Mouse (Mus musculus): Measurements from ENCODE around the gene Kdm1b. TPM values are rescaled to one million over a fixed set of nuclear protein-coding genes. Genes with fewer than 3 reads are reported as not detected.

The Kdm1b gene
- polyA plus RNA-seq, 1 experiment from 2014 or later: 20.4 TPM

DNA sequence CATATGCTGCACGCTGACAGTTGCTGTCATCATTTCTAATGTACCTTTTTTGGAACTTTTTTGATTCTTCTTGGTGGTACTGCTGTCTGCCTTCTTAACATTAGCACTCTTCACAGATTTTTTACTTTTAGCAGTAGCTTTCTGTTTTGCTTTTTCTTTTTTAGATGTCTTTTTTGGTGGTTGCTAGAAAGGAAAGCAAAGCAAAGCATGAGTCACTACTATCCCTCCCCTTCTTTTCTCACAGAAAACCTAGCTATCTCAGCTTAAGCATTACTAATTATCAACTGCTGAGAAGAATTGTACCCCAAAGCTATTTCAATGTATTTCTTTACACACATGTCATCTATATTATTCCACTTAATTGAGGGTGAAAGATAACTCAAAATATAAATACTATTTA, 45.1 kb downstream of the Kdm1b start:
- 91% methylated on average over 1 of the region's 1 CpGs for WGBS
- Histone ChIP-seq H3K9ac (ENCODE audit: low read length) (no peak overlapping the region), H3K4me3 (ENCODE audit: low read depth, low read length) (no peak overlapping the region), H3K4me2 (ENCODE audit: low read depth, low read length, severe bottlenecking) (no peak overlapping the region), H3K36me3 (ENCODE audit: control insufficient read depth, insufficient read depth, low read length) (peaks cover 6% of the 10 kb centered on the region; the same call in 1 of the 2 replicates), H3K9me3 (ENCODE audit: control insufficient read depth, low read length) (no peaks in the 10 kb centered on the region), H3K4me1 (replicated peaks; ENCODE audit: control insufficient read depth, insufficient read depth, low read length) (no peaks in the 10 kb centered on the region), H3K27ac (ENCODE audit: low read depth, low read length) (no peak overlapping the region), H3K27me3 (ENCODE audit: control insufficient read depth, insufficient read depth, low read length) (no peaks in the 10 kb centered on the region)
- DNase-seq (ENCODE audit: low spot score): no peak
- no peak for ATAC-seq (replicated peaks; ENCODE audit: low FRiP score)

GRCm38 (mm10) chr13:47089271-47089670, 46.0 kb downstream of the Kdm1b start:
- no peak for DNase-seq (ENCODE audit: low spot score)
- H3K36me3 ChIP-seq (ENCODE audit: control insufficient read depth, insufficient read depth, low read length): peaks cover 9% of the 10 kb centered on the region; the same call in 1 of the 2 replicates

GRCm38 (mm10) chr13:47093791-47094190, 50.5 kb downstream of the Kdm1b start:
- no peak overlapping the region for H3K4me3 ChIP-seq (ENCODE audit: low read depth, low read length)
- DNase-seq (ENCODE audit: low spot score) (no peak), ATAC-seq (replicated peaks; ENCODE audit: low FRiP score) (no peak)
- no peak overlapping the region for H3K4me2 ChIP-seq (ENCODE audit: low read depth, low read length, severe bottlenecking)
- no peaks in the 10 kb centered on the region for H3K27me3 ChIP-seq (ENCODE audit: control insufficient read depth, insufficient read depth, low read length)
- peaks cover 5% of the 10 kb centered on the region; the same call in 1 of the 2 replicates for H3K36me3 ChIP-seq (ENCODE audit: control insufficient read depth, insufficient read depth, low read length)
- no peaks in the 10 kb centered on the region for H3K9me3 ChIP-seq (ENCODE audit: control insufficient read depth, low read length)
- 97% methylated on average over 2 of the region's 2 CpGs for WGBS
- no peaks in the 10 kb centered on the region for H3K4me1 ChIP-seq (replicated peaks; ENCODE audit: control insufficient read depth, insufficient read depth, low read length)
- no peak overlapping the region for H3K9ac ChIP-seq (ENCODE audit: low read length)
- H3K27ac ChIP-seq (ENCODE audit: low read depth, low read length): no peak overlapping the region

More at GRCm38 (mm10) chr13:47089271-47089670, 46.0 kb downstream of the Kdm1b start:
- Histone ChIP-seq H3K4me2 (ENCODE audit: low read depth, low read length, severe bottlenecking) (no peak overlapping the region), H3K27ac (ENCODE audit: low read depth, low read length) (no peak overlapping the region), H3K4me1 (replicated peaks; ENCODE audit: control insufficient read depth, insufficient read depth, low read length) (no peaks in the 10 kb centered on the region), H3K9me3 (ENCODE audit: control insufficient read depth, low read length) (no peaks in the 10 kb centered on the region), H3K27me3 (ENCODE audit: control insufficient read depth, insufficient read depth, low read length) (no peaks in the 10 kb centered on the region), H3K9ac (ENCODE audit: low read length) (no peak overlapping the region), H3K4me3 (ENCODE audit: low read depth, low read length) (no peak overlapping the region)
- 94% methylated on average over 2 of the region's 2 CpGs for whole genome bisulfite sequencing
- no peak for ATAC-seq (replicated peaks; ENCODE audit: low FRiP score)

DNA sequence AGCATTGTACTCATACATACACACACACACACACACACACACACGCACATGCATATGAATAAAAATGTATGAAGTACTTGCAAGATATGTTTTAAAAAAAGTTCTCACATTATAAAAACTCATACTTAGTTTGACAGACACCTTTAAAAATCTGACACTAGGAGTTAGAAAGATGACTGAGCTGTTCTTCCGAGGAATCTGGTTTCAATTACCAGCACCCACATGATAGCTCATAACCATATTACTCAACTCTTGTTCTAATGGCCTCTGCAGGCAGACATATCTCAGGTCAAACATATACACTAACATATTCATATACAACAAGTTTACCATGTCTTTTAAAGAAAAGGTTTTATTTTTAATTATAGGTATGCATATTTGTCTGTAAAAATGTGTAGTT, 53.3 kb downstream of the Kdm1b start:
- Histone ChIP-seq H3K9me3 (ENCODE audit: control insufficient read depth, low read length) (no peaks in the 10 kb centered on the region), H3K4me2 (ENCODE audit: low read depth, low read length, severe bottlenecking) (no peak overlapping the region), H3K4me1 (replicated peaks; ENCODE audit: control insufficient read depth, insufficient read depth, low read length) (no peaks in the 10 kb centered on the region), H3K27ac (ENCODE audit: low read depth, low read length) (no peak overlapping the region), H3K4me3 (ENCODE audit: low read depth, low read length) (no peak overlapping the region), H3K27me3 (ENCODE audit: control insufficient read depth, insufficient read depth, low read length) (no peaks in the 10 kb centered on the region), H3K36me3 (ENCODE audit: control insufficient read depth, insufficient read depth, low read length) (peaks cover 5% of the 10 kb centered on the region; the same call in 1 of the 2 replicates), H3K9ac (ENCODE audit: low read length) (no peak overlapping the region)
- no peak for DNase-seq (ENCODE audit: low spot score)
- no peak for ATAC-seq (replicated peaks; ENCODE audit: low FRiP score)
- 84% methylated on average over 2 of the region's 2 CpGs for WGBS

GRCm38 (mm10) chr13:47099265-47099664, 56.0 kb downstream of the Kdm1b start:
- DNase-seq (ENCODE audit: low spot score) (no peak), ATAC-seq (replicated peaks; ENCODE audit: low FRiP score) (no peak)
- no peaks in the 10 kb centered on the region for H3K9me3 ChIP-seq (ENCODE audit: control insufficient read depth, low read length)
- H3K27me3 ChIP-seq (ENCODE audit: control insufficient read depth, insufficient read depth, low read length): no peaks in the 10 kb centered on the region
- H3K9ac ChIP-seq (ENCODE audit: low read length): no peak overlapping the region
- no peak overlapping the region for H3K4me2 ChIP-seq (ENCODE audit: low read depth, low read length, severe bottlenecking)
- H3K4me1 ChIP-seq (replicated peaks; ENCODE audit: control insufficient read depth, insufficient read depth, low read length): peaks cover 9% of the 10 kb centered on the region; the same call in 1 of the 2 replicates
- 87% methylated on average over 7 of the region's 7 CpGs for WGBS
- H3K27ac ChIP-seq (ENCODE audit: low read depth, low read length): no peak overlapping the region
- no peak overlapping the region for H3K4me3 ChIP-seq (ENCODE audit: low read depth, low read length)
- peaks cover 3% of the 10 kb centered on the region; the same call in 1 of the 2 replicates for H3K36me3 ChIP-seq (ENCODE audit: control insufficient read depth, insufficient read depth, low read length)

GRCm38 (mm10) chr13:47100587-47100986, 57.3 kb downstream of the Kdm1b start:
- Histone ChIP-seq H3K9me3 (ENCODE audit: control insufficient read depth, low read length) (no peaks in the 10 kb centered on the region), H3K27me3 (ENCODE audit: control insufficient read depth, insufficient read depth, low read length) (no peaks in the 10 kb centered on the region), H3K4me3 (ENCODE audit: low read depth, low read length) (no peak overlapping the region), H3K4me1 (replicated peaks; ENCODE audit: control insufficient read depth, insufficient read depth, low read length) (peaks cover 9% of the 10 kb centered on the region; the same call in 1 of the 2 replicates), H3K4me2 (ENCODE audit: low read depth, low read length, severe bottlenecking) (no peak overlapping the region), H3K9ac (ENCODE audit: low read length) (no peak overlapping the region), H3K27ac (ENCODE audit: low read depth, low read length) (no peak overlapping the region), H3K36me3 (ENCODE audit: control insufficient read depth, insufficient read depth, low read length) (peaks cover 3% of the 10 kb centered on the region; the same call in 1 of the 2 replicates)
- ATAC-seq (replicated peaks; ENCODE audit: low FRiP score) (no peak), DNase-seq (ENCODE audit: low spot score) (no peak)
- WGBS: 88% methylated on average over 2 of the region's 2 CpGs

DNA sequence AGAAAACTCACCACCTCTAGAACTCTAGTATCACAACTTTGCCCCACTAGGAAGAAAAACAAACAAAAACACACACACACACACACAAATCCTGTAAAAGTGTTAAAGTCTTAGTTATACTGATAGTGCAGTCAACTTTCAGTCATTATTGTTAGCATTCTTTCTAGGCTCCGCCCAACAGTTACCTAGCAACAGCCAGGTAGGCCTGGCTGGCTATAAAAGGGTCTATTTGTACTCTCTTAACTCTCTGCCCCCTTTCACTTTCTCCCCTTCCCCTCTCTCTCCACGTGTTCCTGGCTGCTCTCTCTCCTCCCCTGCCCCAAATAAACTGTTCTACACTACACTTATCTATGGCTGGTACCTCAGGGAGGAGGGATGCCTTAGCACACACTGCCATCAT, 60.8 kb downstream of the Kdm1b start:
- peak overlapping the region; percentile 95 for H3K4me3 ChIP-seq (ENCODE audit: low read depth, low read length)
- no peak overlapping the region for H3K27ac ChIP-seq (ENCODE audit: low read depth, low read length)
- no peak for ATAC-seq (replicated peaks; ENCODE audit: low FRiP score)
- H3K9me3 ChIP-seq (ENCODE audit: control insufficient read depth, low read length): no peaks in the 10 kb centered on the region
- H3K36me3 ChIP-seq (ENCODE audit: control insufficient read depth, insufficient read depth, low read length): no peaks in the 10 kb centered on the region; the same call in 1 of the 2 replicates
- WGBS: 19% methylated on average over 2 of the region's 2 CpGs
- peak overlapping the region; percentile 70 for H3K4me2 ChIP-seq (ENCODE audit: low read depth, low read length, severe bottlenecking)
- peak overlapping the region; percentile 99; the same call in 1 of the 2 replicates for H3K9ac ChIP-seq (ENCODE audit: low read length)
- H3K27me3 ChIP-seq (ENCODE audit: control insufficient read depth, insufficient read depth, low read length): no peaks in the 10 kb centered on the region
- no peak for DNase-seq (ENCODE audit: low spot score)
- peaks cover 11% of the 10 kb centered on the region for H3K4me1 ChIP-seq (replicated peaks; ENCODE audit: control insufficient read depth, insufficient read depth, low read length)

DNA sequence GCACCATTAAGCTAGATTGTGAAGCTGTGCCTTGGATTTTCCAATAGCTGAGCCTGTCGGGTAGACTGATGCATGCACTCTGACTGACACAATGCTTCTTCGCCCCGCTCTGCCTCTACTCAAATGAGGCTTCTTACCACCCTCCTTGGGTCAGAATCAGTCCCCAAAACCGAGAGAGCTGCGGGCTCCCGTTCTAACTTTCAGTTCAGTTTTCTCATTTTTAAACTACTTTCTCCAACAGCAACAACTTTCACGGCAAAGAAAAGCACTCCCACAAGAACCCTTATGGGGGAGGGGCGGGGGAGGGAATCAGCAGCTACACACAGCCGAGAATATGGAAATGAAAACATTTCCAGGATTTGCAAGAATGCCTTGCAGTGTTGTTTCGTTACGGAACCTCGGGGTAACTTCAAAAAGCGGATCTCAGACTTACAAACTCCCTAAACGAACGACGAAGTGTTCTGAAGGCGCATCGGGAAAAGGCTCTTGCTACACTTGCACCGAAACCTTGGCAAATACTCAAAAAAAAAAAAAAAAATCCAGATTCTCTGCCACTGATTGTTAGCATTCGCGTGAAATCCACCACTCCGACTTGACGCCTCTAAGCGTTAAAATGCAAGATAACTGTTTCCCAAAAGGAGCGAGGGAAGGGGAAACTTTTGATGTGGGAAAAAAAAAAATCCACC, 61.7 kb downstream of the Kdm1b start:
- Histone ChIP-seq H3K9ac (ENCODE audit: low read length) (peak overlapping the region; percentile 99), H3K4me1 (replicated peaks; ENCODE audit: control insufficient read depth, insufficient read depth, low read length) (peaks cover 11% of the 10 kb centered on the region), H3K9me3 (ENCODE audit: control insufficient read depth, low read length) (no peaks in the 10 kb centered on the region), H3K4me3 (ENCODE audit: low read depth, low read length) (peak overlapping the region; percentile 95), H3K27ac (ENCODE audit: low read depth, low read length) (peak overlapping the region; percentile 99), H3K4me2 (ENCODE audit: low read depth, low read length, severe bottlenecking) (peak overlapping the region; percentile 70), H3K27me3 (ENCODE audit: control insufficient read depth, insufficient read depth, low read length) (no peaks in the 10 kb centered on the region), H3K36me3 (ENCODE audit: control insufficient read depth, insufficient read depth, low read length) (no peaks in the 10 kb centered on the region; the same call in 1 of the 2 replicates)
- DNase-seq (ENCODE audit: low spot score) (peak; percentile 58), ATAC-seq (replicated peaks; ENCODE audit: low FRiP score) (no peak)
- WGBS: under 1% methylated on average over 25 of the region's 25 CpGs
